10 mouse cellular contexts compared by ENCODE assay signal in the genomic region with DNA sequence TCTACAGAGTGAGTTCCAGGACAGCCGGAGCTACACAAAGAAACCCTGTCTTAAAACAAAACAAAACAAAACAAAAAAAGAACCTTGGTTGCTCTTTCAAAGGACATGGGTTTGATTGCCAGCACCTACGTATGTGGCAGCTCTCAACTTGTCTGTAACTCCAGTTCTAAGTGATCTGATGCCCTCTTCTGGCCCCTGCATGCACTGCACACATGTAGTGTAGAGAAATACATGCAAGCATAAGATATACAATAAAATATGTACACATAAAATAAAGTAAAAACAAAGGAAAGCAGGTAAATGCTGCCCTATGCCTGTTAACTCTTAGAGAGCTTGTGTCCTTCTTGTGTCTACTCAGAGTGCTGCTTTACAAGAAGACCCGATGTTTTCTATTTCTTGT. TPM values are rescaled to one million over a fixed set of nuclear protein-coding genes. Genes with fewer than 3 reads are reported as not detected.
A peak's percentile ranks its signal among the peaks of the same experiment; 100 is the strongest.
DNase-seq lines count a peak whose midpoint lies in the region; ATAC-seq and TF ChIP-seq lines count a peak whose summit lies in the region.
"Had no signal": no experiment of that assay in that cellular context is flagged by ENCODE, and none has a peak within 500 bp of the region (broad histone marks: within the 10 kb centered on the region; RNA-seq: fewer than 3 reads in every experiment).

No protein-coding gene starts in this region.

- DNase-seq in midbrain, postnatal 0 days (ENCODE audit: low spot score) = no peak
- DNase-seq in MEL-GATA-1-ER (ENCODE audit: extremely low read depth, low read depth) = peak; percentile 16
- DNase-seq in lung, postnatal 14 days = peak; percentile 27
- no peak for DNase-seq in forebrain, embryonic 11.5 days (ENCODE audit: low spot score)
- DNase-seq: layer of hippocampus, adult 9-11 months had no signal

- 0 out of 2 replicates have a peak, but pooled peaks cover 2% of the 10 kb centered on the region for H3K4me1 ChIP-seq in intestine, postnatal 0 days (replicated peaks; ENCODE audit: control insufficient read depth, insufficient read depth, low read length)
- no peaks in the 10 kb centered on the region for H3K4me1 ChIP-seq in intestine, embryonic 15.5 days (replicated peaks)
- no peaks in the 10 kb centered on the region for H3K4me1 ChIP-seq in midbrain, postnatal 0 days (ENCODE audit: insufficient read depth, low read length)
- peaks cover 4% of the 10 kb centered on the region; the same call in 1 of the 2 replicates for H3K4me1 ChIP-seq in midbrain, embryonic 15.5 days
- no peaks in the 10 kb centered on the region for H3K4me1 ChIP-seq in forebrain, embryonic 11.5 days (replicated peaks; ENCODE audit: control insufficient read depth, insufficient read depth, low read length)
- H3K4me1 ChIP-seq: liver, embryonic 15.5 days had no signal

- no peaks in the 10 kb centered on the region for H3K9me3 ChIP-seq in intestine, postnatal 0 days (ENCODE audit: control insufficient read depth)
- H3K9me3 ChIP-seq in intestine, embryonic 15.5 days = no peaks in the 10 kb centered on the region
- no peaks in the 10 kb centered on the region for H3K9me3 ChIP-seq in midbrain, postnatal 0 days (ENCODE audit: low read length)
- H3K9me3 ChIP-seq in midbrain, embryonic 15.5 days = no peaks in the 10 kb centered on the region
- H3K9me3 ChIP-seq in forebrain, embryonic 11.5 days (ENCODE audit: control insufficient read depth, low read length) = no peaks in the 10 kb centered on the region
- H3K9me3 ChIP-seq: liver, embryonic 15.5 days had no signal

- WGBS in intestine, postnatal 0 days = 95% methylated on average over 3 of the region's 3 CpGs
- WGBS in intestine, embryonic 15.5 days = 87% methylated on average over 3 of the region's 3 CpGs
- WGBS in midbrain, postnatal 0 days = 94% methylated on average over 3 of the region's 3 CpGs
- WGBS in midbrain, embryonic 15.5 days = 94% methylated on average over 3 of the region's 3 CpGs
- whole genome bisulfite sequencing in forebrain, embryonic 11.5 days = 82% methylated on average over 3 of the region's 3 CpGs

- TF ChIP-seq CTCF in intestine, postnatal 0 days (IDR thresholded peaks at IDR 0.05; ENCODE audit: low read depth) = peak; percentile 53
- TF ChIP-seq CTCF in midbrain, postnatal 0 days (IDR thresholded peaks at IDR 0.05) = peak; percentile 63

- H3K4me2 ChIP-seq in intestine, postnatal 0 days (replicated peaks; ENCODE audit: low read depth) = no peak overlapping the region
- H3K4me2 ChIP-seq in intestine, embryonic 15.5 days (replicated peaks) = no peak overlapping the region
- H3K4me2 ChIP-seq in midbrain, postnatal 0 days (ENCODE audit: low read depth, low read length, poor library complexity, severe bottlenecking) = no peak overlapping the region
- no peak overlapping the region for H3K4me2 ChIP-seq in midbrain, embryonic 15.5 days
- H3K4me2 ChIP-seq in forebrain, embryonic 11.5 days (ENCODE audit: low read depth, low read length, severe bottlenecking) = no peak overlapping the region
- H3K4me2 ChIP-seq: liver, embryonic 15.5 days had no signal

- H3K36me3 ChIP-seq in intestine, postnatal 0 days (ENCODE audit: control insufficient read depth, insufficient read depth) = no peaks in the 10 kb centered on the region
- H3K36me3 ChIP-seq in intestine, embryonic 15.5 days = no peaks in the 10 kb centered on the region
- H3K36me3 ChIP-seq in midbrain, postnatal 0 days (ENCODE audit: insufficient read depth, low read length) = no peaks in the 10 kb centered on the region
- H3K36me3 ChIP-seq in midbrain, embryonic 15.5 days (replicated peaks) = no peaks in the 10 kb centered on the region
- H3K36me3 ChIP-seq in forebrain, embryonic 11.5 days (ENCODE audit: control insufficient read depth, insufficient read depth, low read length) = no peaks in the 10 kb centered on the region; the same call in 1 of the 2 replicates
- H3K36me3 ChIP-seq: liver, embryonic 15.5 days had no signal

- H3K27ac ChIP-seq in intestine, postnatal 0 days (ENCODE audit: low read depth, low read length) = 0 out of 2 replicates have a peak overlapping the region, but pooled peaks have one; percentile 9
- H3K27ac ChIP-seq in intestine, embryonic 15.5 days = no peak overlapping the region
- no peak overlapping the region for H3K27ac ChIP-seq in midbrain, postnatal 0 days (ENCODE audit: low read depth, low read length)
- H3K27ac ChIP-seq in midbrain, embryonic 15.5 days = no peak overlapping the region
- H3K27ac ChIP-seq in forebrain, embryonic 11.5 days (ENCODE audit: low read depth, low read length) = no peak overlapping the region
- H3K27ac ChIP-seq: liver, embryonic 15.5 days had no signal

- no peak overlapping the region for H3K9ac ChIP-seq in intestine, postnatal 0 days (ENCODE audit: low read depth, low read length)
- no peak overlapping the region for H3K9ac ChIP-seq in intestine, embryonic 15.5 days
- H3K9ac ChIP-seq in midbrain, postnatal 0 days (replicated peaks; ENCODE audit: low read length, poor library complexity, severe bottlenecking) = no peak overlapping the region
- H3K9ac ChIP-seq in midbrain, embryonic 15.5 days = no peak overlapping the region
- no peak overlapping the region for H3K9ac ChIP-seq in forebrain, embryonic 11.5 days (ENCODE audit: low read length)
- H3K9ac ChIP-seq: liver, embryonic 15.5 days had no signal

- no peaks in the 10 kb centered on the region for H3K27me3 ChIP-seq in intestine, postnatal 0 days (replicated peaks; ENCODE audit: control insufficient read depth, insufficient read depth, low read length)
- no peaks in the 10 kb centered on the region for H3K27me3 ChIP-seq in intestine, embryonic 15.5 days (replicated peaks)
- no peaks in the 10 kb centered on the region for H3K27me3 ChIP-seq in midbrain, postnatal 0 days (ENCODE audit: insufficient read depth, low read length)
- H3K27me3 ChIP-seq in midbrain, embryonic 15.5 days (replicated peaks) = no peaks in the 10 kb centered on the region
- no peaks in the 10 kb centered on the region for H3K27me3 ChIP-seq in forebrain, embryonic 11.5 days (ENCODE audit: control insufficient read depth, insufficient read depth, low read length)
- H3K27me3 ChIP-seq: liver, embryonic 15.5 days had no signal

- no peak for ATAC-seq in intestine, postnatal 0 days
- no peak for ATAC-seq in intestine, embryonic 15.5 days
- no peak for ATAC-seq in midbrain, postnatal 0 days (ENCODE audit: low FRiP score)
- no peak for ATAC-seq in midbrain, embryonic 15.5 days (replicated peaks)
- ATAC-seq in forebrain, embryonic 11.5 days (replicated peaks; ENCODE audit: low FRiP score) = no peak

- H3K4me3 ChIP-seq in intestine, postnatal 0 days (ENCODE audit: low read depth, low read length) = no peak overlapping the region
- no peak overlapping the region for H3K4me3 ChIP-seq in intestine, embryonic 15.5 days (replicated peaks)
- no peak overlapping the region for H3K4me3 ChIP-seq in midbrain, postnatal 0 days (ENCODE audit: low read depth, low read length)
- no peak overlapping the region for H3K4me3 ChIP-seq in midbrain, embryonic 15.5 days
- no peak overlapping the region for H3K4me3 ChIP-seq in forebrain, embryonic 11.5 days (ENCODE audit: low read depth, low read length)
- H3K4me3 ChIP-seq: liver, embryonic 15.5 days had no signal

RNA-seq across cellular contexts. Expression of a gene that starts 7.6 kb away (rescaled TPM):
- 1.1 and 1.4 TPM in 2 replicates for polyA plus RNA-seq in intestine, postnatal 0 days (2015; fragmentation: Nextera tagmentation; extraction: Ambion mirVana)
- 3.9 and 6.0 TPM in 2 replicates for polyA plus RNA-seq in intestine, embryonic 15.5 days (2015; fragmentation: Nextera tagmentation; extraction: Ambion mirVana)
- 22.2 and 26.6 TPM in 2 replicates for total RNA-seq in midbrain, postnatal 0 days (2014; rRNA removed)
- 8.6 and 10.0 TPM in 2 replicates for polyA plus RNA-seq in midbrain, postnatal 0 days (2015; fragmentation: Nextera tagmentation; extraction: Ambion mirVana)
- 18.4 and 22.8 TPM in 2 replicates for polyA plus RNA-seq in midbrain, embryonic 15.5 days (2015; fragmentation: Nextera tagmentation; extraction: Ambion mirVana)
- 11.5 and 11.6 TPM in 2 replicates for polyA plus RNA-seq in forebrain, embryonic 11.5 days (2014; fragmentation: Nextera tagmentation; extraction: Ambion mirVana)
- total RNA-seq: hematopoietic stem cell, adult 5-6 weeks had no signal

RNA-seq across cellular contexts. Expression of a gene that starts 8.9 kb away (rescaled TPM):
- polyA plus RNA-seq in intestine, postnatal 0 days (2015; fragmentation: Nextera tagmentation; extraction: Ambion mirVana) = 67.1 and 80.7 TPM in 2 replicates
- 76.6 and 84.9 TPM in 2 replicates for polyA plus RNA-seq in intestine, embryonic 15.5 days (2015; fragmentation: Nextera tagmentation; extraction: Ambion mirVana)
- total RNA-seq in midbrain, postnatal 0 days (2014; rRNA removed) = 100 and 133 TPM in 2 replicates
- polyA plus RNA-seq in midbrain, postnatal 0 days (2015; fragmentation: Nextera tagmentation; extraction: Ambion mirVana) = 109 and 138 TPM in 2 replicates
- 146 and 164 TPM in 2 replicates for polyA plus RNA-seq in midbrain, embryonic 15.5 days (2015; fragmentation: Nextera tagmentation; extraction: Ambion mirVana)
- polyA plus RNA-seq in forebrain, embryonic 11.5 days (2014; fragmentation: Nextera tagmentation; extraction: Ambion mirVana) = 136 and 141 TPM in 2 replicates

Comparison
In these comparisons a context has a peak if more than half of its experiments do, and no peak if none do; other contexts are left out.
1. DNase-seq: peak in MEL-GATA-1-ER (single experiment) and lung, postnatal 14 days (single experiment); none in midbrain, postnatal 0 days (single experiment) and forebrain, embryonic 11.5 days (single experiment).